Mouse (Mus musculus) small intestine, adult 2 months (tissue): ENCODE measurements around the gene Ampd2.

Experiments used
- CTCF ChIP-seq: fragments of 200-500 bp; IDR thresholded peaks from 2 replicates; pipeline ENCODE4 v1.5.1; 2012; ENCODE audit warnings: low read depth, mild to moderate bottlenecking, control low read depth, inconsistent platforms, low read length, moderate library complexity, mixed read lengths; ENCODE audit not compliant: insufficient replicate concordance, insufficient read length; ENCODE audit errors: extremely low read depth
- POLR2A ChIP-seq: fragments of 200-500 bp; IDR thresholded peaks from 2 replicates; pipeline ENCODE4 v1.6.1; 2012; ENCODE audit warnings: low read depth, mild to moderate bottlenecking, control low read depth, inconsistent platforms, low read length, moderate library complexity

- TF ChIP-seq CTCF (no peak), POLR2A (no peak)
These were observed 1.6 kb downstream of the Ampd2 start for GRCm38 (mm10) chr3:108084767-108085270.
